Mouse (Mus musculus) stomach, postnatal 0 days (tissue): Measurements from ENCODE around the gene Nmt1. TPM values are rescaled to one million over a fixed set of nuclear protein-coding genes. Genes with fewer than 3 reads are reported as not detected.
A peak's percentile ranks its signal among the peaks of the same experiment; 100 is the strongest.

Experiments
- ATAC-seq: fragments of 200-750 bp; cut with Nextera tagmentation; 2 replicates; pipeline ENCODE4 v1.8.0; 2017; ENCODE audit not compliant: low FRiP score, low TSS enrichment
- DNase-seq: peaks from one replicate; pipeline ENCODE4 v3.0.0-alpha.2; 2016; ENCODE audit warnings: low spot score
- H3K27ac ChIP-seq: fragments of 300-500 bp; sonication (generic); replicated peaks from 2 replicates; pipeline ENCODE4 v1.5.1; 2014; ENCODE audit warnings: mild to moderate bottlenecking, control low read depth
- H3K27me3 ChIP-seq: fragments of 300-500 bp; sonication (generic); 2 replicates; pipeline ENCODE4 v1.6.1; 2014; ENCODE audit warnings: low read length; ENCODE audit not compliant: control insufficient read depth, insufficient read depth
- H3K36me3 ChIP-seq: fragments of 300-500 bp; sonication (generic); 2 replicates; pipeline ENCODE4 v1.6.1; 2014; ENCODE audit warnings: low read length, mixed read lengths; ENCODE audit not compliant: control insufficient read depth, insufficient read depth
- H3K4me1 ChIP-seq: fragments of 300-500 bp; sonication (generic); replicated peaks from 2 replicates; pipeline ENCODE4 v1.6.1; 2014; ENCODE audit warnings: antibody characterized with exemption; ENCODE audit not compliant: control insufficient read depth, insufficient read depth
- H3K4me2 ChIP-seq: fragments of 300-500 bp; sonication (generic); replicated peaks from 2 replicates; pipeline ENCODE4 v1.6.1; 2014; ENCODE audit warnings: low read depth, mild to moderate bottlenecking, control low read depth, moderate library complexity
- H3K4me3 ChIP-seq: fragments of 300-500 bp; sonication (generic); 2 replicates; pipeline ENCODE4 v1.5.1; 2014; ENCODE audit warnings: low read depth, low read length, control low read depth
- H3K9ac ChIP-seq: fragments of 300-500 bp; sonication (generic); 2 replicates; pipeline ENCODE4 v1.6.1; 2014; ENCODE audit warnings: mild to moderate bottlenecking, low read length, control low read depth, mixed read lengths
- H3K9me3 ChIP-seq: fragments of 300-500 bp; sonication (generic); 2 replicates; pipeline ENCODE4 v1.6.1; 2016; ENCODE audit warnings: low read length; ENCODE audit not compliant: control insufficient read depth
- CTCF ChIP-seq: IDR thresholded peaks from 2 replicates; pipeline ENCODE4 v1.5.1; 2016; ENCODE audit warnings: antibody characterized with exemption, low read depth, mild to moderate bottlenecking, moderate library complexity
- EP300 ChIP-seq: optimal IDR thresholded peaks from 2 replicates; pipeline ENCODE3; 2016; ENCODE audit warnings: antibody characterized with exemption
- WGBS: fragments of 180-500 bp; shearing (Covaris S2); extraction: QIAGEN DNeasy Blood & Tissue Kit; methylation state at CpG from one replicate; pipeline ENCODE4 v1.1.7; 2014; 5-methylcytosine and 5-hydroxymethylcytosine counted together
- polyA plus RNA-seq: library from polyadenylated mRNA; unstranded; fragments of >200 nt; fragmentation: Nextera tagmentation; extraction: Ambion mirVana; gene quantifications from 2 replicates; pipeline ENCODE4 v1.2.1, GENCODE M21; 2015

The Nmt1 gene
- polyA plus RNA-seq, 1 experiment from 2014 or later: 52.3 TPM

- TF ChIP-seq CTCF: no peak
- no peak for TF ChIP-seq EP300
- Histone ChIP-seq H3K4me1 (peaks cover 18% of the 10 kb centered on the region), H3K27me3 (no peaks in the 10 kb centered on the region), H3K4me2 (0 out of 2 replicates have a peak overlapping the region, but pooled peaks have one; percentile 70), H3K36me3 (no peaks in the 10 kb centered on the region), H3K27ac (peak overlapping the region; percentile 91), H3K9me3 (no peaks in the 10 kb centered on the region), H3K9ac (peak overlapping the region; percentile 69; the same call in 1 of the 2 replicates), H3K4me3 (no peak overlapping the region)
- DNase-seq (peak; percentile 25), ATAC-seq (no peak)
- WGBS: 31% methylated on average over 12 of the region's 12 CpGs
Measured at GRCm38 (mm10) chr11:103113005-103113404, 85.0 kb downstream of the Nmt1 start.

- H3K9ac ChIP-seq: no peak overlapping the region
- H3K4me1 ChIP-seq: peaks cover 21% of the 10 kb centered on the region
- no peak for ATAC-seq
- DNase-seq: no peak
- TF ChIP-seq CTCF: no peak
- TF ChIP-seq EP300: no peak
- H3K4me2 ChIP-seq: no peak overlapping the region
- H3K27ac ChIP-seq: peak overlapping the region; percentile 91; the same call in 1 of the 2 replicates
- no peak overlapping the region for H3K4me3 ChIP-seq
- WGBS: 66% methylated on average over 4 of the region's 4 CpGs
- no peaks in the 10 kb centered on the region for H3K36me3 ChIP-seq
- no peaks in the 10 kb centered on the region for H3K9me3 ChIP-seq
- H3K27me3 ChIP-seq: no peaks in the 10 kb centered on the region
Measured at GRCm38 (mm10) chr11:103113771-103114170, 85.8 kb downstream of the Nmt1 start.

GRCm38 (mm10) chr11:103114270-103114943 is 86.4 kb downstream of the Nmt1 start:
- TF ChIP-seq CTCF (no peak), EP300 (no peak)
- no peaks in the 10 kb centered on the region for H3K27me3 ChIP-seq
- no peaks in the 10 kb centered on the region for H3K36me3 ChIP-seq
- H3K4me2 ChIP-seq: peak overlapping the region; percentile 66
- DNase-seq: no peak
- 86% methylated on average over 11 of the region's 11 CpGs for WGBS
- peak overlapping the region; percentile 94 for H3K27ac ChIP-seq
- H3K9ac ChIP-seq: peak overlapping the region; percentile 80
- peak overlapping the region; percentile 53 for H3K4me3 ChIP-seq
- no peak for ATAC-seq
- peaks cover 21% of the 10 kb centered on the region for H3K4me1 ChIP-seq
- no peaks in the 10 kb centered on the region for H3K9me3 ChIP-seq

GRCm38 (mm10) chr11:103115163-103116007 is 87.4 kb downstream of the Nmt1 start:
- Histone ChIP-seq H3K4me1 (peaks cover 21% of the 10 kb centered on the region), H3K4me2 (peak overlapping the region; percentile 66), H3K27me3 (no peaks in the 10 kb centered on the region), H3K36me3 (no peaks in the 10 kb centered on the region), H3K9ac (peak overlapping the region; percentile 80), H3K27ac (peak overlapping the region; percentile 94), H3K4me3 (peak overlapping the region; percentile 53), H3K9me3 (no peaks in the 10 kb centered on the region)
- no peak for TF ChIP-seq CTCF
- TF ChIP-seq EP300: peak; percentile 95
- DNase-seq (peak; percentile 82), ATAC-seq (peak; percentile 69)
- WGBS: under 1% methylated on average over 34 of the region's 34 CpGs

- WGBS: under 1% methylated on average over 52 of the region's 53 CpGs
- H3K9me3 ChIP-seq: no peaks in the 10 kb centered on the region
- peak; percentile 100 for DNase-seq
- H3K27ac ChIP-seq: peak within 1 kb of the TSS; percentile 94
- no peaks in the 10 kb centered on the region for H3K27me3 ChIP-seq
- H3K4me1 ChIP-seq: peaks cover 21% of the 10 kb centered on the region
- H3K9ac ChIP-seq: peak within 1 kb of the TSS; percentile 80
- no peaks in the 10 kb centered on the region for H3K36me3 ChIP-seq
- peak within 1 kb of the TSS; percentile 86 for H3K4me2 ChIP-seq
- TF ChIP-seq EP300 (no peak), CTCF (no peak; the same call in none of the 2 replicates)
- ATAC-seq: peak; percentile 95
- H3K4me3 ChIP-seq: peak within 1 kb of the TSS; percentile 70
Measured at GRCm38 (mm10) chr11:103116008-103116818, 88.2 kb downstream of the Nmt1 start, which contains the start of gene Hexim1. Gene Hexim1 (plus strand): TSS chr11:103116231.
